Mouse (Mus musculus) liver, embryonic 14.5 days (tissue): ENCODE measurements around the gene Wfdc18.

Experiments used
- CTCF ChIP-seq: IDR thresholded peaks from 2 replicates; pipeline ENCODE4 v1.5.1; 2016; ENCODE audit warnings: antibody characterized with exemption, low read depth, control low read depth
- EP300 ChIP-seq: IDR thresholded peaks from 2 replicates; pipeline ENCODE4 v1.6.1; 2016; ENCODE audit warnings: antibody characterized with exemption, low read depth

GRCm38 (mm10) chr11:83675665-83676064 lies 33.1 kb upstream of the Wfdc18 start:
- TF ChIP-seq CTCF (no peak), EP300 (no peak)
